Mouse (Mus musculus): ENCODE results near the gene Cacna1c.
"Not testable (repeated sequence)": the region's sequence is repeated elsewhere in the genome, so short reads cannot be mapped to it uniquely, and the experiment has no call there.

Gene Cacna1c

GRCm38 (mm10) chr6:119206006-119206405 lies 9.8 kb upstream of the Cacna1c start:
- not testable (repeated sequence) for DNase-seq

DNA sequence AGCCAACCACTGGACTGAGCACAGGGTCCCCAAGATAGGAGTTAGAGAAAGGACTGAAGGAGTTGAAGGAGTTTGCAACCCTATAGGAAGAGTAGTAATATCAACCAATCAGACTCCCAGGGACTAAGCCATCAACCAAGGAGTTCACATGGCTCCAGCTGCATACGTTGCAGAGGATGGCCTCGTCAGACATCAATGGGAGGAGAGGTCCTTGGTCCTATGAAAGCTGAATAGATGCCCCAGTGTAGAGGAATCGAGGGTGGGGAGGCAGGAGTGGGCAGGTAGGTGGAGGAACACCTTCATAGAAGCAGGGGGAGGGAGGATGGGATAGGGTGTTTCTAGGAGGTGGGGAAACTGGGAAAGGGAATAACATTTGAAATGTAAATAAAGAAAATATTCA lies 8.7 kb upstream of the Cacna1c start:
- DNase-seq, result no peak

GRCm38 (mm10) chr6:119204286-119204685 lies 8.1 kb upstream of the Cacna1c start:
- no peak for DNase-seq

DNA sequence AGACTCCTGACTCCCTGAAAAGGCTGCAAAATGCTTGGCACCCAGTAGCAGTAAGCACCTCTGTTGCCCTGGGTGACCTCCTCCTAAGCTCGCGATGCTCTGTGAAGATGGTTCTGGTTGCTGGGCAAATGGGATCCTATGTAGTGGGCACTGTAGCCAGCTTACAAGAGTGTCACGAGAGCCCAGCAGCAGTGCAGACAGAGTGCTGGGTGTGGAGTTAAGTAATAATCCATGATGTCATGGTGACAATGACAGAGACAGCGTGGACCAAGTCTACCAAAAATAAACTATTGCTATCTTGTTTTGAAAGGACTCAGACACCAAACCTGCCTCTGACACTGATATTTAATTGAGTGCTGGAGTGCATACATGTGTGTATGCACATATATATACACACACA lies 5.4 kb upstream of the Cacna1c start:
- no peak for DNase-seq

- no peak for DNase-seq
These were observed 4.1 kb upstream of the Cacna1c start for GRCm38 (mm10) chr6:119200362-119200761.

DNA sequence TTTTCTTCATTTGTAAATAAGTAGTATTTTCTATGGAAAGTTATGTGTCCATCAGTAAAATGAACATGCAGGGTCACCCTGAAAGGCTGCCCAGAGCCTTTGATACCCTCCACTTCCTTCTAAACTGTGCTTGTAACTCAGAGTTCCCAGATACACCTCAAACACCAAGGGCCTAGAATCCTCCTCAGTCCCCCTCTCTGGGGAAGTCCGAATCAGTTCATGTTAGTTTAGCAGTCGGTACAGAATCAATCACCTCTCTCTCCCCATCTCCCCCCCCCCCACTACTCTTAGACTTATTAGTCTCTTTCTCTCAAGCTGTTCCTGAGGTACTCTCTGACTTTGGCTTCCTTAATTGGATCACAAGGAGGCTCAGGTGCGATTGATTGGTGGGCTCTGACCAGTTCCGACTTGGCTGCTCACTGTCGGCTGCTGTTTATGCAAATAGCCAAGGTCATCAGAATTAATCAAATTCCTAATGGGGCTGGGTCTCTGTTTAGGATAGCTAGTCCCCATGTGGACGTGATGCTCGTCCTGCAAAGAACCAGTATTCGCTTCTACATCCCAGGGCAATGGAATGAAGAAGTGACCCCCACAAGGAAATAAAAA lies 3.2 kb upstream of the Cacna1c start:
- no peak for DNase-seq

- no peak for DNase-seq
These were observed 2.5 kb upstream of the Cacna1c start for GRCm38 (mm10) chr6:119198534-119199273.

DNA sequence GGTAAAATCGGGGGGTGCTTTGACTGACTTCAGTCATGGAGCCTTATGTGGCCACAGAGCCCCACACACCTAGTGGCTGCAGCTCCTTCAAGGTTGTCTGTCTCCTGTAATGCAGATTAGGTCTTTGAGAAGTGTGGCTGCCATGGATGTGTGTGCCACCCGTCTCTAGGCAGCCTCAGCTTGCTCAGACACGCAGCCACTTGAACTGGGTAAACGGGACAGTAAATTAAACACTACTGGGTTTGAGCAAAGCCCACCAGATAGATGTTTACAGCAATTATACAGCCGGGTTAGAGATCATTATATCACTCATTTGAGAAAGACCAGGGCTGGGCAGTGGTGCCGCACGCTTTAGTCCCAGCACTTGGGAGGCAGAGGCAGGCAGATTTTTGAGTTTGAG lies 1.6 kb downstream of the Cacna1c start:
- DNase-seq, result no peak

DNA sequence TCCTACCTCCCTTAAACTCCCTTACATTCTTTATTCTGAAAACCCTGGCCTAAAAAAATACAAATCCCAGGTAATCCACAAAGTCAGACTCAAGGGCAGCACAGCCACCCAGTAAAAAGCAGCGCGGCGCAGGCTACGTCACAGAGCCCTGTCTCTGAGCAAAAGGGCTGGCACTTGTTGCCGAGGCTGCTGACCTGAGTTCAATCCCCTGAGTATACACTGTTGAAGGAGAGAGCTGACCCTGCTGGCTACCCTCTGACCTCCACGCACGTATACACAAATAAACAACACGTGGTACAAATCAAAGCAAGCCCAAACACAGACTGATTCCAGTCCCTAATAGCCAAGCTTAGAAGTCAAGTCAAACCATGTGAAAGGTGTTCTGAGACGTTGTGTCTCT lies 2.1 kb downstream of the Cacna1c start:
- no peak for DNase-seq

DNA sequence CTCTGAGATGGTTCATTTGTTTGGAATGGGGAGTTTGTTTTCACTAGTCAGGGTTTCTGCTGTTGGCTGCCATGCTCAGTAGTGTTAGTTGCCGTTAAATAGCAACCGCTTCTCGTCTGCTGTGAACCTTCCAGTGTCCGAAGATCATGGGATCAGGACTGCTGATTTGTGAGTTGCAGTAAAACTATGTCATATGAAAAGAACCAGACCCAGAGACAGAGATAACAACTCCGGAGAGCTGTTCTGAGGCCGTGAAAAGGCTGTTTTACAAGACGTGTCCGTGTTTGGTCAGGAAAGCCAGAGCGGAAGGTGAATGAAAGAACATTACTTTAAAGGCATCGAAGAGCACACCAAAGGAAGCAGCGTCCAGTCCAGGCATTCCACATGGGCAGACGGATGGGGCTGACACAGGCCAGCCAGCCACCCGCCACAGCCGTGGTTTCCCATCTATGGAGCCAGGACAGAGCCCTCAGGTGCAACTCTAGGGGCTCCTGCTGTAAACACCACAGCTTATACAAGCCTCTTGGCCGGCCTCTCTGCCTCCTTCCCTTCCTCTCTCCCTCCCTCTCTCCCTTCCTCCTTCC lies 2.6 kb downstream of the Cacna1c start:
- DNase-seq, result no peak

DNA sequence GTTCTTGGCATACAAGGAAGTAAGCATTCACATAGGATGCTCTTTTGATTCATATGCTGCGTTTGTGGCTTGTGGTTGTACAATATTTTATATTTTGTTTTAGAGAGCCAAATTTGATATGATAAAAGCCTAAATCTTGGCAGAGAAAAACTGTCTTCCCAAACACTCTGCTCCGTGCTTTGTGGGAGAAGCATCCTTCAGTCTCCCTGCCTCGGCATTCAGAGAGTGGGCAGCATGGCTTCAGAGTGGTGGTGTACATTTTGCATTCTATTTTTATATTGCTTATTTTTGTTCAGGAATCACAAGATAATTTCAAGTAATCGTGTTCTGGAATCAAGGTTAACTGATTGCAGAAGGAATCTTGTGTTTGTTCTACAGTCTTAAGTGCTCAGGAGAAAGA lies 4.7 kb downstream of the Cacna1c start:
- no peak for DNase-seq

DNA sequence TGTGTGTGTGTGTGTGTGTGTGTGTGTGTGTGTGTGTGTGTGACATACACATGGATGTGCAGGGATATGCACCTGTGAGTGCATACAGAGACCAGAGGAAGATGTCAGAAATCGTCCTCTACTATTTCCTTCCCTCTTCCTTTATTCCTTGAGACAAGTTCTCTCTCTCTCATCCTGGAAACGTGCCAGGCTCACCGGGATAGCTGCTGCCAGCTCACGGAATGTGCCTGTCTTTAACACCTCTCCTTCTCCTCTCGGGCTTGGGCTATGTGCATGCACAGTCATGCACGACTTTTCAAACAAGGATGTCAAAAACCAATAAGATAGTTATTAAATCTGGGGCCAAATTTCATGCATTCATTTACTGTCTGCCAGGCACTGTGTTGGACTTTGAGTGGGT lies 8.6 kb downstream of the Cacna1c start:
- DNase-seq, result no peak

GRCm38 (mm10) chr6:119186658-119187057 lies 9.6 kb downstream of the Cacna1c start:
- DNase-seq, result peak; percentile 44 to 50

- DNase-seq, result no peak
These were observed 12.4 kb downstream of the Cacna1c start for GRCm38 (mm10) chr6:119183781-119184180.

DNA sequence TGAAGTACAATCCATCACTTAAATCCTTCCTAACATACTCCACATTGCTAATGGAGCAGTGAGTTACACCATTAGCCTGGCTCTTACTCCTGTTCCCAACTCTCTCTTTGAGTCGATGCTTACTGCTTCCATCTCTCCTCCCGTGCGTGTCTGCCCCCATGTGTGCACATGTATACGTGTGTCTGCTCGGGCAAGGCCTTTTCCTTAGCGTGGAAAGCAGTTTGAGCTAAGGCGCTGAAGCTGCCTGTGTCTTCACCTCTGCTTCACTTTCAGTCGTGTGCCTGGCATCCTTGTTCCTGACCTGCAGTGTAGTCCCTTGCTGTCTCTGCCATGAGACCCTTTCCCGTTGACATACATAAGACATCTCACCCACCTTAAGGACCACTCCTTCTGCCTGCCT lies 14.0 kb downstream of the Cacna1c start:
- DNase-seq, result no peak

DNA sequence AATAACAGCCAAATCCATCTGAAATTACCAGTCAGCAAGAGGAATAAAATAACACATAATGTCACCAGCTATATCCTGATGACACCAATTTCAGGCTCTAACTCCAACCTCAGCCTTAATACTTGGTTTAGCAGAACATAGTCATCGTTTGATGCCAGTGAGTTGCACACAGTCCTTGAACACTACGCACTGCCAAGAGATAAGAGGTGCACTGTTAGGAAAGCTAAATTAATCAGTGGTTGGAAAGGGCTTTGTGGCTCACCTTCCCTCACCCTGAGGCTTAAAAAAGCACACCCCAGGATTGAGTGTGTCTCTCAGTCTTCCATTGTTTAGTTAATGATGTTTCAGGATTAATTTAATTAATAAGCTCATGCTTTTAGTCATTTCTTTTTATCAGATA lies 16.0 kb downstream of the Cacna1c start:
- DNase-seq, result no peak

DNA sequence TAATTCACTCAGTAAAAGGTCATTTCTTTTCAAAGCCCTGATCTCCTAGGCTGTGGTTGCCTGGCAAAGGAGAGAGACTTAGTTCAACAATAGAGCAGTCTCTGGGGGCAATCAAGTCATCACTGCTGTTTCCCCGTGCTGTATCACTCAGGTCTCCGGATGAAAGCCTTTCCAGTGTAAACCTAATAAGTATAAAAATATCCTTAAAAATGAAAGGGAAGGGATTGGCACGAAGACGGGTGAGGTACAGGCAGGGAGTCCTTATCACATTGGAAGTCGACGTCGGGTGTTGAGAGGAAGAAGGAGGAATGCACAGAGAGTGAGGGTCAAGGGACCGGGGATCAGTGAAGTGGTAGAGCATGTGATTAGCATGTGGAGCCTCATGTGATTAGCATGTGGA lies 19.1 kb downstream of the Cacna1c start:
- DNase-seq, result no peak

GRCm38 (mm10) chr6:119176103-119176502 lies 20.1 kb downstream of the Cacna1c start:
- no peak for DNase-seq

DNA sequence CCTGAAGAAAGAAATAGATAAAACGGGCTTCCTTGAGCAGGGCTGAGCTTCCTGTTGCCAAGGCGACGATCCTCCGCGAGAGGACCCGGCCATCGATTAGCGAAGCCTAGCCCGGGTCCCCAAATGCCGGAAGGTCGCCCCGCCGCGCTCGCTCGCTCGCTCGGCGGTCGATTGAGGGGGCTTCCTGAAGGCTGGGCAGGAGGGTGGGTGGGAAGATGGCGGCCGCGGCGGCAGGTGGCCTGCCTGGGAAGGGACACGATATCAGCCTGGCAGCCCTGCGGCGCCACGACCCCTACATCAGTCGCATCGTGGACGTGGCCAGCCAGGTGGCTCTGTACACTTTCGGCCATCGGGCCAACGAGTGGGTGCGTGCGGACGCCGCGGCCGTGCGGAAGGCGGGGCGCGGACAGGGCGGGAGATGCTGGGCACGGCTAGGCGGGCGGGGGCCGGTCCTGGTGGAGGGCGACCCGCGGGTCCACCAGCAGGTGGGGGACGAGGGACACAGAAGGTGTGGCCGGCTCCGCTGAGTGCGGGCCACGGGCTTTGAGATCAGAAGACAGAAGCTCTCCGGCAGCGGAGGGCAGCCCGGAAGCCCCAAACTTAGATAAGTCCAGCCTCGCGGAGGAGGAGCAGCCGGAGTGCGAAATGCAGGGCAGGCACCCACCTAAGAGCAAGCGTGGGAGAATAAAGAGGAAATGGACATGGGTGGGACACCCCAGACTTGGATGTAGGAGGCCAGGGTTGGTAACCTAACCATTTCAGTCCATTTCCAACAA lies 21.0 kb downstream of the Cacna1c start, which contains the start of gene Dcp1b:
Gene Dcp1b, plus strand, starts transcription at position 176 of the 776 bp plus-strand sequence.
- peak; percentile 93 to 96 for DNase-seq

GRCm38 (mm10) chr6:119174307-119175074 lies 21.7 kb downstream of the Cacna1c start:
- no peak for DNase-seq

DNA sequence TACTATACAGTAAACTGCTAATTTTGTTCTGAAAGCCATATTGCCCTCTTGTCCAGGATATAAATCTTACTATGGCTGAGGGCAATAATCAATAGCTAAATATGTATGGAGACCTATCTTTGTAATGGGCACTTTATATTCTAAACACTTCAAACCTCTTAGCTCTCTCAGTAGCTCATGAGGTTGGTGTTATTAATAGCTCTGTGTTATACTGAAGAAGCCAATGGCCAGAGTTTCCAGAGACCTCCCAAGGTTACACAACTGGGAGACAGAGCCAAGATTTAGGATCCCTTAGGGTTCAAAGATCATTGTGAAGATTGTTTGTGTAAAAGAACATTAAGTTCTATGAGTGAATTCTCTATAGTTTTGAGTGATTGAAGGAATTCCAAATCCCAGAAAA lies 30.5 kb downstream of the Cacna1c start:
- DNase-seq, result no peak

GRCm38 (mm10) chr6:119145109-119145508 lies 51.1 kb downstream of the Cacna1c start:
- no peak for DNase-seq

DNA sequence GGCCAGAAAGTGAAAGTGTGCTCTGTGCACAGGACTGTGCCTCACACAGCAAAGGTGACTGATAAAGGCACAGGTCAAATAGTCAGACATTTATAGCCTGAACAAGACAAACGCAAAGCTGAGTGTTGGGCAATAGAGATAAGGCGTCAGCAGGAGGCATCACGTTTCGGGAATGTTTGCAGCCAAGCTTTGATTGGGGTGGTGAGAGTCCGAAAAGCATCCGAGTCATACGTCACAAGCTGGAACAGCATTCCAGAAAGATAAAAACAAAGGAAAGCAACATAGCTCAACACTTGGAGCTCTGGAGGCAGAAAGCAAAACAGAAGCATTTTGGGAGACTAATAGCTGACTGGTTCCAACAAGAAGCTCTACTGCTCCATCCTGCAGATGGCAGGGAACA lies 56.7 kb downstream of the Cacna1c start:
- DNase-seq, result no peak
